Mouse (Mus musculus) heart, embryonic 10.5 days (tissue): ENCODE measurements around the gene Wdr34. TPM values are rescaled to one million over a fixed set of nuclear protein-coding genes. Genes with fewer than 3 reads are reported as not detected.

Experiments used
- DNase-seq: peaks from one replicate; pipeline ENCODE4 v3.0.0-alpha.2; 2017; ENCODE audit warnings: low spot score
- H3K27ac ChIP-seq: fragments of 300-500 bp; sonication (generic); 2 replicates; pipeline ENCODE4 v1.5.1; 2016; ENCODE audit warnings: mild to moderate bottlenecking
- H3K27me3 ChIP-seq: fragments of 300-500 bp; sonication (generic); 2 replicates; pipeline ENCODE4 v1.6.1; 2016; ENCODE audit warnings: mild to moderate bottlenecking; ENCODE audit not compliant: poor library complexity, insufficient read depth, severe bottlenecking
- H3K36me3 ChIP-seq: fragments of 300-500 bp; sonication (generic); 2 replicates; pipeline ENCODE4 v1.6.1; 2016; ENCODE audit warnings: mild to moderate bottlenecking, moderate library complexity
- H3K4me1 ChIP-seq: fragments of 300-500 bp; sonication (generic); 2 replicates; pipeline ENCODE4 v1.6.1; 2016; ENCODE audit warnings: mild to moderate bottlenecking
- H3K4me3 ChIP-seq: fragments of 300-500 bp; sonication (generic); 2 replicates; pipeline ENCODE4 v1.5.1; 2016; ENCODE audit warnings: mild to moderate bottlenecking, moderate library complexity
- H3K9me3 ChIP-seq: fragments of 300-500 bp; sonication (generic); 2 replicates; pipeline ENCODE4 v1.6.1; 2016; ENCODE audit warnings: mild to moderate bottlenecking, moderate library complexity
- WGBS: fragments of 180-500 bp; shearing (Covaris S2); methylation state at CpG from one replicate; pipeline ENCODE4 v1.1.7; 2016; 5-methylcytosine and 5-hydroxymethylcytosine counted together
- polyA plus RNA-seq: library from polyadenylated mRNA; unstranded; fragments of >200 nt; fragmentation: Nextera tagmentation; extraction: Ambion mirVana; gene quantifications from 2 replicates; pipeline ENCODE4 v1.2.1, GENCODE M21; 2016

Gene Wdr34
- polyA plus RNA-seq, 1 experiment from 2014 or later: 22.3 TPM

- DNase-seq: no peak
- H3K27ac ChIP-seq: no peak overlapping the region
- peaks cover 12% of the 10 kb centered on the region for H3K36me3 ChIP-seq
- peaks cover 5% of the 10 kb centered on the region; the same call in 1 of the 2 replicates for H3K4me1 ChIP-seq
- no peaks in the 10 kb centered on the region for H3K27me3 ChIP-seq
- H3K9me3 ChIP-seq: no peaks in the 10 kb centered on the region
- H3K4me3 ChIP-seq: no peak overlapping the region
These were observed 9.0 kb downstream of the Wdr34 start for GRCm38 (mm10) chr2:30039687-30040086.

- Histone ChIP-seq H3K27ac (no peak overlapping the region), H3K4me3 (no peak overlapping the region), H3K9me3 (no peaks in the 10 kb centered on the region), H3K36me3 (peaks cover 12% of the 10 kb centered on the region), H3K27me3 (no peaks in the 10 kb centered on the region), H3K4me1 (peaks cover 8% of the 10 kb centered on the region)
- 85% methylated on average over 10 of the region's 10 CpGs for WGBS
- no peak for DNase-seq
These were observed 10.3 kb downstream of the Wdr34 start for GRCm38 (mm10) chr2:30038370-30038769.

GRCm38 (mm10) chr2:30037762-30038161 lies 10.9 kb downstream of the Wdr34 start:
- WGBS: 68% methylated on average over 2 of the region's 2 CpGs
- Histone ChIP-seq H3K4me1 (peaks cover 11% of the 10 kb centered on the region), H3K27me3 (no peaks in the 10 kb centered on the region), H3K4me3 (no peak overlapping the region), H3K27ac (no peak overlapping the region), H3K36me3 (peaks cover 16% of the 10 kb centered on the region), H3K9me3 (no peaks in the 10 kb centered on the region)
- no peak for DNase-seq

- peaks cover 63% of the 10 kb centered on the region for H3K36me3 ChIP-seq
- no peak overlapping the region for H3K4me3 ChIP-seq
- H3K27me3 ChIP-seq: no peaks in the 10 kb centered on the region
- no peaks in the 10 kb centered on the region for H3K9me3 ChIP-seq
- WGBS: 69% methylated on average over 6 of the region's 6 CpGs
- no peak overlapping the region for H3K27ac ChIP-seq
- DNase-seq: no peak
- peaks cover 5% of the 10 kb centered on the region; the same call in 1 of the 2 replicates for H3K4me1 ChIP-seq
These were observed 15.7 kb downstream of the Wdr34 start for GRCm38 (mm10) chr2:30032957-30033356.

GRCm38 (mm10) chr2:30032244-30032846 lies 16.3 kb downstream of the Wdr34 start:
- H3K4me1 ChIP-seq: peaks cover 5% of the 10 kb centered on the region; the same call in 1 of the 2 replicates
- no peaks in the 10 kb centered on the region for H3K27me3 ChIP-seq
- H3K27ac ChIP-seq: no peak overlapping the region
- H3K4me3 ChIP-seq: no peak overlapping the region
- 61% methylated on average over 11 of the region's 11 CpGs for WGBS
- peaks cover 64% of the 10 kb centered on the region for H3K36me3 ChIP-seq
- DNase-seq: no peak
- H3K9me3 ChIP-seq: no peaks in the 10 kb centered on the region

GRCm38 (mm10) chr2:30026997-30027396 lies 21.7 kb downstream of the Wdr34 start:
- Histone ChIP-seq H3K9me3 (no peaks in the 10 kb centered on the region), H3K4me1 (no peaks in the 10 kb centered on the region), H3K36me3 (peaks cover 100% of the 10 kb centered on the region), H3K27me3 (no peaks in the 10 kb centered on the region), H3K27ac (no peak overlapping the region), H3K4me3 (no peak overlapping the region)
- DNase-seq: no peak
- WGBS: 90% methylated on average over 5 of the region's 5 CpGs

GRCm38 (mm10) chr2:30025454-30025853 lies 23.2 kb downstream of the Wdr34 start:
- 88% methylated on average over 4 of the region's 4 CpGs for WGBS
- DNase-seq: no peak
- Histone ChIP-seq H3K4me1 (no peaks in the 10 kb centered on the region), H3K36me3 (peaks cover 99% of the 10 kb centered on the region), H3K9me3 (no peaks in the 10 kb centered on the region), H3K4me3 (no peak overlapping the region), H3K27ac (no peak overlapping the region), H3K27me3 (no peaks in the 10 kb centered on the region)

GRCm38 (mm10) chr2:30014326-30014966 lies 34.2 kb downstream of the Wdr34 start:
- Histone ChIP-seq H3K27ac (no peak overlapping the region), H3K27me3 (no peaks in the 10 kb centered on the region), H3K4me1 (no peaks in the 10 kb centered on the region), H3K9me3 (no peaks in the 10 kb centered on the region), H3K4me3 (no peak overlapping the region), H3K36me3 (peaks cover 99% of the 10 kb centered on the region)
- 91% methylated on average over 11 of the region's 11 CpGs for WGBS
- no peak for DNase-seq

GRCm38 (mm10) chr2:30010840-30011281 lies 37.8 kb downstream of the Wdr34 start:
- Histone ChIP-seq H3K9me3 (no peaks in the 10 kb centered on the region), H3K27ac (no peak overlapping the region), H3K4me3 (no peak overlapping the region), H3K4me1 (no peaks in the 10 kb centered on the region), H3K27me3 (no peaks in the 10 kb centered on the region), H3K36me3 (peaks cover 100% of the 10 kb centered on the region)
- DNase-seq: no peak
- WGBS: 88% methylated on average over 8 of the region's 8 CpGs

GRCm38 (mm10) chr2:30009101-30009500 lies 39.6 kb downstream of the Wdr34 start:
- no peaks in the 10 kb centered on the region for H3K4me1 ChIP-seq
- DNase-seq: no peak
- no peaks in the 10 kb centered on the region for H3K9me3 ChIP-seq
- H3K27ac ChIP-seq: no peak overlapping the region
- peaks cover 100% of the 10 kb centered on the region for H3K36me3 ChIP-seq
- 62% methylated on average over 1 of the region's 1 CpGs for WGBS
- no peak overlapping the region for H3K4me3 ChIP-seq
- no peaks in the 10 kb centered on the region for H3K27me3 ChIP-seq

GRCm38 (mm10) chr2:29991962-29992361 lies 56.7 kb downstream of the Wdr34 start:
- H3K36me3 ChIP-seq: peaks cover 100% of the 10 kb centered on the region
- H3K27me3 ChIP-seq: no peaks in the 10 kb centered on the region
- no peaks in the 10 kb centered on the region for H3K9me3 ChIP-seq
- WGBS: 63% methylated on average over 2 of the region's 2 CpGs
- H3K4me1 ChIP-seq: no peaks in the 10 kb centered on the region
- DNase-seq: no peak
- no peak overlapping the region for H3K27ac ChIP-seq
- no peak overlapping the region for H3K4me3 ChIP-seq
